Mouse (Mus musculus): ENCODE data around the gene BC017158.
"Not testable (repeated sequence)": the region's sequence is repeated elsewhere in the genome, so short reads cannot be mapped to it uniquely, and the experiment has no call there.

BC017158 gene

GRCm38 (mm10) chr7:128297617-128298480 lies at the start of gene BC017158:
TSS of gene BC017158 (minus strand) at chr7:128298170.
- ChIA-PET POLR2A (interaction anchor here in 3 of 4 experiments (0.7 to 2.1 kb wide), 19 partner anchors 9 to 330 kb away, joined by 3 to 7 read pairs (median 4); partner anchors contain the start of genes 9130023H24Rik (in 1 of the 3), Fus (in 1 of the 3) and Tial1 (in 1 of the 3)), CTCF (interaction anchor here (0.6 to 1.7 kb wide), 8 partner anchors 9 to 111 kb away, joined by 3 to 7 read pairs (median 4); partner anchors contain the start of gene 9130023H24Rik (in 1 of the 4))

DNA sequence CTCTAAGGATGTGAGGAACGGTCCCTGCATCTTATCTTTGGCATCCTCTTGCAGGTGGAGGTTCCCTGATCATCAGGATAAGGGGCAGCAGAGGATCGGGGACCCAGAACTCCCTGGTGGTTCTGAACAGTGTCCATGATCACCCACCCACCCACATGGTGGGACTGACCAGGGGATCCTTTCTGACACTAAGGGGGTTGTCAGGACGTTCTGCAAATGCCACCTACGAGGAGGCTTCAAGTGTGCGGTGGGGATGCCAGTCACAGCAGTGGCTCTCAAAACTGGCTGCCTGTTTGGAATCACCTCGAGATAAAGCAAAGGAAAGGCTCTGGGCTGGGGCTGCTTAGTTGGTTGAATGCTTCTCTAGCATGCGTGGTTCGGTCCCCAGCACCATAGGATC lies 49.0 kb upstream of the BC017158 start:
- CTCF ChIA-PET, result interaction anchor here in 2 of 4 experiments (0.6 to 2.6 kb wide), 2 partner anchors 41 to 43 kb away, joined by 6 to 27 read pairs; no protein-coding TSS in a partner anchor

GRCm38 (mm10) chr7:128346522-128346921 lies 48.6 kb upstream of the BC017158 start:
- ChIA-PET POLR2A (interaction anchor here in 1 of 4 experiments (1.2 to 1.7 kb wide), 2 partner anchors 8 to 106 kb away, joined by 3 to 4 read pairs; no protein-coding TSS in a partner anchor), CTCF (interaction anchor here in 2 of 4 experiments (1.3 to 2.6 kb wide), 4 partner anchors 18 to 106 kb away, joined by 5 to 27 read pairs (median 9); no protein-coding TSS in a partner anchor)

More for the DNA sequence above, 49.0 kb upstream of the BC017158 start:
- POLR2A ChIA-PET, result no interaction called here

- ChIA-PET CTCF (interaction anchor here (0.6 to 2.6 kb wide), 29 partner anchors 9 to 671 kb away, joined by 3 to 27 read pairs (median 5); partner anchors contain the start of genes Armc5 (in 2 of the 4), Tgfb1i1 (in 2 of the 4), 9130023H24Rik (in 1 of the 4) and Pycard (in 1 of the 4)), POLR2A (interaction anchor here in 2 of 4 experiments (0.7 to 1.7 kb wide), 5 partner anchors 9 to 337 kb away, joined by 3 to 4 read pairs (median 3); partner anchors contain the start of gene Armc5 (in 1 of the 2))
Measured at GRCm38 (mm10) chr7:128345691-128346090, 47.7 kb upstream of the BC017158 start.

- ChIA-PET CTCF (interaction anchor here (0.5 to 2.6 kb wide), 52 partner anchors 10 to 670 kb away, joined by 3 to 27 read pairs (median 4); partner anchors contain the start of genes Tgfb1i1 (in 4 of the 4), Armc5 (in 2 of the 4), Pycard (in 2 of the 4) and 9130023H24Rik (in 1 of the 4)), POLR2A (interaction anchor here in 3 of 4 experiments (0.7 to 1.7 kb wide), 15 partner anchors 9 to 410 kb away, joined by 3 to 5 read pairs (median 3); partner anchors contain the start of genes 9130023H24Rik (in 2 of the 3) and Armc5 (in 1 of the 3))
Measured at GRCm38 (mm10) chr7:128344928-128345653, 47.1 kb upstream of the BC017158 start.

DNA sequence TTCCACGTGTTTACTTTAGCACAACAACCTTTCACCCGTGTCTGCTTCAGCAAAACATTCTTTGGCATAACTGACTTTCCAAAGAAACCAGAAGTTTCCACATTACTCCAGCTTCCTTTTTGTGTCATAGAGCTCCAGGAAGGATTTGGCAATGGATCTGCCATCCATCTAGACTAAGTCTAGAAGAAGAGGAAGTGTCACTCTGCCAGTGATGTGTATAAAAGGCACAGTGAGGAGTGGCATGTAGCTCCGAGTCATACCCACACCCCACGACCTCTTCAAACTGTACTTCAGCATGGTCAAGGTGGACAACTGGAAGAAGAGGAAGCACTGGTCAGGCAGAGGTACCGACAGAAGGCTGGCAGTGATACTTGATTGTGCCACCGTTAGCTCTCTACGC lies 46.5 kb upstream of the BC017158 start:
- ChIA-PET CTCF (interaction anchor here (0.5 to 2.6 kb wide), 42 partner anchors 11 to 670 kb away, joined by 3 to 27 read pairs (median 4); partner anchors contain the start of genes Tgfb1i1 (in 4 of the 4), Armc5 (in 2 of the 4), Pycard (in 2 of the 4) and 9130023H24Rik (in 1 of the 4)), POLR2A (interaction anchor here in 3 of 4 experiments (0.7 to 1.7 kb wide), 11 partner anchors 13 to 409 kb away, joined by 3 to 5 read pairs (median 3); partner anchors contain the start of gene 9130023H24Rik (in 2 of the 3))

DNA sequence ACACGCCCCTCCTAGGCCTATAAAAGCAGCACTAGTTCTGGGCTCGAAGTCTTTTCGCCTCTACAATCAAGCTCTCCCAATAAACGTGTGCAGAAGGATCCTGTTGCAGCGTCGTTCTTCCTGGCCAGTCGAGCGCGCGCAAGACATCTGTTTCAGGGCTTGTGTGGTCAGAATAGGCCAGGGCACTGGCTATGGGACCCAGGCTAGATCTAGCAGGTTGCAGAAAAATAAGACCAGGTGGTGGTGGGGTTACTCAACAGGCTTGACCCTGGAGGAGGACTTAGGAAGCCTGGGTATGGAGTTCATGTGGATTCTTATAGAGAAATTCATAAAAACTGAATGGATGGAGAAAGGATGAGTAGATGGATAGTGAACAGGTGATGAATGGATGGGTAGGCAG lies 44.7 kb upstream of the BC017158 start:
- POLR2A ChIA-PET, CTCF ChIA-PET: not testable (repeated sequence)

DNA sequence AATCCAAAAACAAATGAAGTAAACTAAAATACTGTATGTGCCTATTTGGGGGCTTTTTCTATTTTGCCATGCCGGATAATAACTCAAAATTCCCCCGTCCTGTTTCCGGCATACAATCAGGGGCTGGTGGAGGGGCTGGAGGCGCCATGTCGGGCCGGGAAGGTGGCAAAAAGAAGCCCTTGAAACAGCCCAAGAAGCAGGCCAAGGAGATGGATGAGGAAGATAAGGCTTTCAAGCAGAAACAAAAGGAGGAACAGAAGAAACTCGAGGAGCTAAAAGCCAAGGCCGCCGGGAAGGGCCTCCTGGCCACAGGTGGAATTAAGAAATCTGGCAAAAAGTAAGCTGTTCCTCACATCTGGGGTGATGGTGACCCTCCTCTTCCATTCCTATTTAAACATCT lies 42.4 kb upstream of the BC017158 start:
- POLR2A ChIA-PET, result interaction anchor here in 1 of 4 experiments (0.6 to 1.2 kb wide), 3 partner anchors 7 to 306 kb away, joined by 3 to 6 read pairs (median 3); no protein-coding TSS in a partner anchor
- CTCF ChIA-PET, result not testable (repeated sequence)

DNA sequence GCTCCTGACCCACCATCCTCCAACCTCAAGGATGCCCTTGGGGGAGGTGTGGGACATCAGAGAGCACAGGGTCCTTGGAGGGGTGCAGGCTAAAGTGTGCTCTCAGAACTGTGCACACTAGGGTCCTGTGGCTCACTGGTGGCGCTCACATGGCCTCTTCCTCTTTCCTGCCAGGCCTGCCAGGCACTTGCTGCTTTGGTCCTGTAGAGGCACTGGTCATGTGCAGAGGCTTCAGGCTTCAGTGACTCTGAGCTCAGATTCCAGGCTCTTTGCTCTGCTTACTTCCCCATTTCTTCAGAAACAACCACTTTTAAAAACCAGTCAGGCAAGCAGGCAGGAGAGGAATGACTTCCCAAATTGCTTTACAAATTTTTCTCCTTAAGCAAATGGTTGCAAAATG lies 34.9 kb upstream of the BC017158 start:
- POLR2A ChIA-PET, result interaction anchor here in 1 of 4 experiments (0.7 to 1.0 kb wide), 3 partner anchors 8 to 163 kb away, joined by 3 to 5 read pairs (median 4); no protein-coding TSS in a partner anchor

GRCm38 (mm10) chr7:128330981-128331380 lies 33.0 kb upstream of the BC017158 start:
- POLR2A ChIA-PET, result interaction anchor here in 2 of 4 experiments (0.6 to 1.0 kb wide), 4 partner anchors 27 to 1138 kb away, joined by 3 to 8 read pairs (median 4); no protein-coding TSS in a partner anchor

More for the DNA sequence above, 34.9 kb upstream of the BC017158 start:
- CTCF ChIA-PET, result interaction anchor here in 1 of 4 experiments (1.2 to 1.9 kb wide), 2 partner anchors 12 to 24 kb away, joined by 3 to 6 read pairs; no protein-coding TSS in a partner anchor

GRCm38 (mm10) chr7:128324977-128325376 lies 27.0 kb upstream of the BC017158 start:
- ChIA-PET POLR2A (interaction anchor here in 3 of 4 experiments (0.6 to 0.9 kb wide), 3 partner anchors 24 to 198 kb away, joined by 3 read pairs; partner anchors contain the start of genes Bag3 (in 1 of the 3) and Tgfb1i1 (in 1 of the 3)), CTCF (no interaction called here)

More at GRCm38 (mm10) chr7:128330981-128331380, 33.0 kb upstream of the BC017158 start:
- CTCF ChIA-PET, result interaction anchor here in 2 of 4 experiments (0.5 to 1.3 kb wide), 3 partner anchors 14 to 95 kb away, joined by 4 to 5 read pairs (median 4); no protein-coding TSS in a partner anchor

GRCm38 (mm10) chr7:128321260-128321659 lies 23.3 kb upstream of the BC017158 start:
- POLR2A ChIA-PET, result interaction anchor here in 2 of 4 experiments (0.5 to 1.2 kb wide), 4 partner anchors 9 to 44 kb away, joined by 3 to 4 read pairs (median 4); partner anchors contain the start of gene BC017158 (in 1 of the 2)
- CTCF ChIA-PET, result interaction anchor here in 1 of 4 experiments (0.6 kb wide), 1 partner anchor 1707 kb away, joined by 4 read pairs; no protein-coding TSS in a partner anchor

DNA sequence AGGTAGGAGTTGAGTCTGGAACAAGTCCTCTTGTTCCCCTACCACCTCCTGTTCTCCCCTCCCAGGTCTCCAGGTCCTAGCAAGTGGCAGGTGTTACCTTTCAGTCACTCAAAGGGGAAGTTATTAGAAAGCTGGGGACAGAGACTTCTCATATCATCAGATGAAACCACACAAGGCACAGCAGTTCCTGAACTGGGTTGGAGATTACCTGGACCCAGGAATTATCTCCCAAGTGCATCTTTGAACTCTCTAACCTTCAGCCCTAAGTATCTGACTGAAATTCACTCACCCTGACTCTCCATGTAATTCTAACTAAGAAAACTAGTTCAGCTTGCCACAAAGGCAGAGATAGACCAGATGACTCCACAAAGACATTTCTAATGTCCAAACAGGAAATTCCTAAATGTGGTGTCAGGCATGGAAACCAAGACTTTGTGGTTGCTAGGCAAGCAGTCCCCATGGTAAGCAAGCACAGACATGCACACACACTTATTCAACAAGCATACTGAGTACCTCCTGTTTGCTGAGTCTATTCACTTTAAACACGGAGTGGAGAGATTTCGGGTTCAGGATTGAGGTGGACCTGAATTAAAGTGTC lies 22.3 kb upstream of the BC017158 start:
- POLR2A ChIA-PET, result interaction anchor here in 1 of 4 experiments (0.5 to 2.1 kb wide), 5 partner anchors 24 to 1788 kb away, joined by 3 to 7 read pairs (median 3); no protein-coding TSS in a partner anchor
- CTCF ChIA-PET, result interaction anchor here in 1 of 4 experiments (1.9 kb wide), 1 partner anchor 25 kb away, joined by 9 read pairs; no protein-coding TSS in a partner anchor

DNA sequence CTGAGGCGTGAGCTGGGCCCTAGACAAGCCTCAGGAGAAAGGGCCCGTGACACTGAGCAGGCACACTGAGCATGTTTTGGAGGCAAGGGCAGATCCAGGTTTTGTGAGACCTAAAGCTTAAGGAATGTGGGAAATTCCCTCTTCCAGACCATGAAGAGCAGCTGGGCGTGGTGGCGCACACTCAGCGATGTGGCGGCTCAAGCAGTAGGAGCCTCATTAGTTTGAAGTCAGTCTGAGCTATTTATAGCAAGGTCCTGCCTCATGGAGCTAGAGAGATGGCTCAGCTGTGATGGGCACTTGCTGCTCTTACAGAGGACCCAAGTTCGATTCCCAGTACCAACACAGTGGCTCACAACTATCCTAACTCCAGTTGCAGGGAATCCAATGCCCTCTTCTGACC lies 21.2 kb upstream of the BC017158 start:
- POLR2A ChIA-PET, result interaction anchor here in 3 of 4 experiments (0.6 to 2.1 kb wide), 7 partner anchors 10 to 43 kb away, joined by 3 to 7 read pairs (median 3); no protein-coding TSS in a partner anchor
- CTCF ChIA-PET, result interaction anchor here in 2 of 4 experiments (1.1 to 1.9 kb wide), 2 partner anchors 26 to 43 kb away, joined by 3 to 9 read pairs; no protein-coding TSS in a partner anchor

DNA sequence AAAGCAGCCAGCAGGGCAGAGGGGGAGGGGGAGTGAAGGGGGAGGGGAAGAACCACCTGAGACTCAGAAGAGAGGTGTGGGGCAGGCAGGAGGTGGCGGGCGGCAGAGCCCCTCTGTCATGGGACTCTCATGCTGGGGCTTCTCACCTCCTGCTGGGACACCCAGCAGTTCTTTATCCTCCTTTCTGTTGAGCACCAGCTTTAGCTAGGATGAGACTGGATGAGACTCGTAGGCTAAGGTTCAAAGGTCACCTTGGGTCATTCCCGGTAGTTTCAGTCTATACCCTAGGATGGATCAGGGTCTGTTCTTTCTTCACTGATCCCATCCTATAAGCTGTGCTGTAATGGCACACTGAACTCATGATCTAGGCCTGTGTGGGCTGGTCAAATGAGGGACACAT lies 19.0 kb upstream of the BC017158 start:
- ChIA-PET CTCF (interaction anchor here in 1 of 4 experiments (0.6 to 0.7 kb wide), 2 partner anchors 76 to 485 kb away, joined by 3 to 8 read pairs; no protein-coding TSS in a partner anchor), POLR2A (interaction anchor here in 1 of 4 experiments (0.6 to 1.1 kb wide), 5 partner anchors 28 to 1464 kb away, joined by 3 to 8 read pairs (median 3); no protein-coding TSS in a partner anchor)

DNA sequence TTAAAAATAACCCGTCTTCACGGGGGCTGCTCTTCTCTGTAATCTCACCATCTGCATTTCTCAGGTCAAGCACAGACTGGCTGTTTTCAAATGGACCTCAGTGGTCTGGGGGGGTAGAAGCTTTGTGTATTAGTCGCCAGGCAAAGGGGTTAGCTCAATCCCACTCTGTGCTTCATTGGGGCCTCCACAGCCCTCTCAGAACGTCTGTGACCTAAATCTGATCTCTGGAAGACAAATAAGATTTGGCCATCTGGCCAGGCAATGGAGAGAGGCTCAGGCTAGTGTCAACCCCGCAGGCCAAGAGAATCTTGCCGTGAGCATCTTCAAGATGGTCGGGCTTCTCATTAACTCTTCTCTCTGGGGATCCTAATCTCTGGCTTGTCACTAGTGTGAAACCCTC lies 16.5 kb upstream of the BC017158 start:
- ChIA-PET POLR2A (interaction anchor here in 1 of 4 experiments (1.3 kb wide), 1 partner anchor 44 kb away, joined by 4 read pairs; no protein-coding TSS in a partner anchor), CTCF (interaction anchor here in 1 of 4 experiments (1.0 kb wide), 1 partner anchor 30 kb away, joined by 3 read pairs; no protein-coding TSS in a partner anchor)

All from embryonic stem cell, embryonic (primary cell).